Mouse (Mus musculus) midbrain, embryonic 16.5 days (tissue): ENCODE measurements around the gene Ppip5k2. TPM values are rescaled to one million over a fixed set of nuclear protein-coding genes. Genes with fewer than 3 reads are reported as not detected.

Source experiments
- ATAC-seq: fragments of 200-750 bp; cut with Nextera tagmentation; 2 replicates; pipeline ENCODE4 v1.8.0; 2017; ENCODE audit warnings: moderate TSS enrichment
- H3K27ac ChIP-seq: fragments of 300-500 bp; sonication (generic); 2 replicates; pipeline ENCODE4 v1.5.1; 2014; ENCODE audit warnings: mild to moderate bottlenecking, low read length, mixed read lengths
- H3K27me3 ChIP-seq: fragments of 300-500 bp; sonication (generic); 2 replicates; pipeline ENCODE4 v1.6.1; 2014; ENCODE audit warnings: low read depth, low read length, mixed read lengths; ENCODE audit not compliant: control insufficient read depth, insufficient read depth
- H3K36me3 ChIP-seq: fragments of 300-500 bp; sonication (generic); 2 replicates; pipeline ENCODE4 v1.6.1; 2014; ENCODE audit warnings: mild to moderate bottlenecking, low read length, moderate library complexity, mixed read lengths; ENCODE audit not compliant: control insufficient read depth, insufficient read depth
- H3K4me1 ChIP-seq: fragments of 300-500 bp; sonication (generic); 2 replicates; pipeline ENCODE4 v1.6.1; 2014; ENCODE audit warnings: mild to moderate bottlenecking, low read length, mixed read lengths; ENCODE audit not compliant: control insufficient read depth, insufficient read depth
- H3K4me2 ChIP-seq: fragments of 300-500 bp; sonication (generic); 2 replicates; pipeline ENCODE4 v1.6.1; 2014; ENCODE audit warnings: mild to moderate bottlenecking, low read length, mixed read lengths
- H3K4me3 ChIP-seq: fragments of 300-500 bp; sonication (generic); 2 replicates; pipeline ENCODE4 v1.5.1; 2014; ENCODE audit warnings: low read depth, mild to moderate bottlenecking, low read length, moderate library complexity, mixed read lengths
- H3K9ac ChIP-seq: fragments of 300-500 bp; sonication (generic); 2 replicates; pipeline ENCODE4 v1.6.1; 2014; ENCODE audit warnings: low read depth, low read length, mixed read lengths
- H3K9me3 ChIP-seq: fragments of 300-500 bp; sonication (generic); replicated peaks from 2 replicates; pipeline ENCODE4 v1.6.1; 2014; ENCODE audit warnings: mild to moderate bottlenecking, low read length, mixed read lengths; ENCODE audit not compliant: control insufficient read depth, poor library complexity, severe bottlenecking
- WGBS: fragments of 180-500 bp; shearing (Covaris S2); extraction: QIAGEN DNeasy Blood & Tissue Kit; methylation state at CpG from one replicate; pipeline ENCODE4 v1.1.7; 2014; 5-methylcytosine and 5-hydroxymethylcytosine counted together
- polyA plus RNA-seq: library from polyadenylated mRNA; unstranded; fragments of >200 nt; fragmentation: Nextera tagmentation; extraction: Ambion mirVana; gene quantifications from 2 replicates; pipeline ENCODE4 v1.2.1, GENCODE M21; 2015

Ppip5k2 gene
- polyA plus RNA-seq, 1 experiment from 2014 or later, result 62.8 TPM

DNA sequence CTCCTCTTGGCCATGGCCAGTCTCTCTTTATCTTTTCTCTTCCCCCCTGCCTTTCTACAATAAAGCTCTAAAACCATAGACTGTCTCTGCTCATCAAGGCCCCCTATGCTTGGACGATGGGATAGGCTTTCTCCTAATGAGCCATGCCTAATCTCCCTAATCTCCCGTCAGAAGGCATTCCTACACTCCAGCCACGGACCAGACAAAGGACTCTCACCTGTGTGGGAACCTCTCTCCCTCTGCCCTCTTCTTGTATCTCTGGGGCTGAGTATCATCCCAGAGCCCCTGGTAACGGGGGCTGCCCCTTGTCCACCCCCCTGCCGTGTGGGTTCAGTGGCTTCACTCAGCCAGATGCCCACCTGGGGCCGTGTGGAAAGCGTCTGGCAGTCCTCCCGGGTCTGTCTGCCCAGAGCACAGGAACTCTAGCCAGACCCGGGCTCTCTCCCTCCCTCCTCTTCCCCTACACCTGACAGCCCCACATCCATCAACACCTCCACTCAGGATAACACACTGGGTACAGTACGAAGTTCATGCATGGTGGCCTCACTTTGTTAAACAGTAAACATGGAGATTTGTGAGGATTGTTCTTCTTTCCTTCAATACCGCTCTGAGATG is 71.1 kb downstream of the Ppip5k2 start:
- Histone ChIP-seq H3K9ac (no peak overlapping the region), H3K4me3 (no peak overlapping the region), H3K4me1 (no peaks in the 10 kb centered on the region), H3K27ac (no peak overlapping the region), H3K36me3 (no peaks in the 10 kb centered on the region), H3K4me2 (peak overlapping the region; percentile 22; the same call in 1 of the 2 replicates), H3K27me3 (no peaks in the 10 kb centered on the region), H3K9me3 (no peaks in the 10 kb centered on the region)
- 15% methylated on average over 11 of the region's 11 CpGs for WGBS
- ATAC-seq, result peak; percentile 52

DNA sequence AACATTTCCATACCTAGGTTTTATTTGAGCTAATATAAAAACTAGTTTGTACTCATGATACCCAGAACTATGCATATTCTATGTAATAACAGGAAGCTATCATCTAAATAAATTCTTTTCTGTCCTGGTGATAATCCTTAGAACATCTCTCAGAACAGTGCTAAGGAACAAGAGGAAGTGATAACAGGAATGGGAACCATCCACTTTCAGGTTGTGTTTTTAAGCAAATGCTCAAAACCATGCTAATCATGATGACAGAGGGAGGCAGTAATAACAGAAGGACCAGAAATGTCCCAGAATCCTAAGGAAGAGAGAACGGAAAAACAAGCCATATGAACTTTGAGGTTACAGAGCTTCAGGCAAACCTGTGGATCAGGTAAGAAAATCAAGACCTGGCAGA is 72.9 kb downstream of the Ppip5k2 start:
- Histone ChIP-seq H3K4me2 (no peak overlapping the region), H3K9ac (no peak overlapping the region), H3K4me1 (no peaks in the 10 kb centered on the region), H3K27me3 (no peaks in the 10 kb centered on the region), H3K27ac (no peak overlapping the region), H3K36me3 (no peaks in the 10 kb centered on the region), H3K4me3 (no peak overlapping the region), H3K9me3 (no peaks in the 10 kb centered on the region)
- no peak for ATAC-seq
- WGBS, result 96% methylated on average over 1 of the region's 1 CpGs

DNA sequence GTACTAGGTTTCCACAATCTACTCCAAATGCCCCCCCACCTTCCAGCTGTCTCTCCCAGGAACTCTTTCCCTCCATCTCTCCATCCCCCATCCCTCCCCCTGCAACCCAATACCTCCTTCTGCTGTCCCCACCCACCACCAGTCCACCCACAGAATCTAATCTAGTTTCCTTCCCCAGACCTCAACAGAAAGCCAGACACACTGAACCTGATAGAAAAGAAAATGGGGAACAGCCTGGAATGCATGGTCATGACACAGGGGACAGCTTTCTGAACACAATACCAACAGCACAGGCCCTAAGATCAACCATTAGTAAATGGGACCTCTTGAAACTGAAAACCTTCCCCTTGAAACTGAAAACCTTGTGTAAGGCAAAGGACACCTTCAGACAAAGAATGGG is 76.4 kb downstream of the Ppip5k2 start:
- no peak overlapping the region for H3K9ac ChIP-seq
- no peak overlapping the region for H3K4me3 ChIP-seq
- H3K36me3 ChIP-seq, result no peaks in the 10 kb centered on the region
- H3K4me1 ChIP-seq, result no peaks in the 10 kb centered on the region
- no peak for ATAC-seq
- no peak overlapping the region for H3K27ac ChIP-seq
- no peaks in the 10 kb centered on the region for H3K9me3 ChIP-seq
- no peaks in the 10 kb centered on the region for H3K27me3 ChIP-seq
- H3K4me2 ChIP-seq, result no peak overlapping the region

DNA sequence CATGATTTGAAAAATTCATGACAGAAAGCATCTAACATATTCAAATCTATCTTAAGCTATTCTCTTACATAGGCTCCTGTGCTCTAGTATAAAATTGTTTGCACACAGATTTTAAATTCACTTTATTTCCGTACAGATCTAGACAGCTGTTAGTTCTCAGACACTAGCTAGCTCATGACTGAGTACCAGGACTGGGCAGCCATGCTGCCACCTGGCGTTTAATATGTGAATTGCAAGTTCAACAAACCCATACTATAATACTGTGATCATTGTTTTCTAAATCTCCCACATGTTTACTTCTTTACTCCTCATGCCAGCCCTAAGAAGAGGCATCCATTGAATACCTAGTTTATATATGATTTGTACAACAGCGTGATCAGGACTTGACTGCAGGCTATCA is 81.5 kb downstream of the Ppip5k2 start:
- Histone ChIP-seq H3K27ac (no peak overlapping the region), H3K4me1 (no peaks in the 10 kb centered on the region), H3K9me3 (no peaks in the 10 kb centered on the region), H3K27me3 (no peaks in the 10 kb centered on the region), H3K36me3 (no peaks in the 10 kb centered on the region), H3K4me2 (no peak overlapping the region), H3K4me3 (no peak overlapping the region), H3K9ac (no peak overlapping the region)
- WGBS, result 17% methylated on average over 3 of the region's 3 CpGs
- ATAC-seq, result no peak

DNA sequence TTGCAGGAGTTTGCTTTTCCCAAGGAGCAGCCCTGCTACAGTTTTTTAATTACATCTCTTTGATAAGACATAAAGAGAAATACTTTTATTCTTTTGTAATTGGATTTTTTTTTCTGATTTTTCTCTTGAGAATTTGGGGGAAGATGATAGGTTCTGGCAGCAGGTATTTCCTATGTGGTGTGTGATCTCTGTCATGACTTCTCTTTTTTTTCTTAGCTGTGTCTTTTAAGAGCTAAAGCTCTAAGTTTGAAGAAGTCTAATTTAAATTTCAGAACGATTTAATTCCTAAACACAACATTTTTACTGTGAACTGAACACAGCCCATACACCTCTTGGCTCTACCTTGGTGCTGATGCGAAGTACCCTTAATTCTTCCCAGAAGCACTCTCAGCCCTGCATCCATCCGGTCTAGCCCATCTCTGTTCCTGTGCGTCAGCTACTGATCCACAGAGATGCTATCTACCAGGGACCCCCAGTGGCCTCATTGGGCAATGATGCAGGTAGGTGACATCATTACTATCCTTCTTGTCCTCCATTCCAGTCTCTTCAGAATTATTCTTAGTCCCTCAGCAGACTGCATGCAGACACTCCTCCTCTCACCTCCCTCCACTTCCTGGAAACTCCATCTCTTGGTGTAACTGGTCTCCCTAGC is 93.6 kb downstream of the Ppip5k2 start:
- Histone ChIP-seq H3K27ac (no peak overlapping the region), H3K9ac (no peak overlapping the region), H3K4me1 (no peaks in the 10 kb centered on the region), H3K4me2 (no peak overlapping the region), H3K36me3 (no peaks in the 10 kb centered on the region), H3K9me3 (no peaks in the 10 kb centered on the region), H3K4me3 (no peak overlapping the region), H3K27me3 (no peaks in the 10 kb centered on the region)
- WGBS, result 79% methylated on average over 4 of the region's 4 CpGs
- no peak for ATAC-seq

DNA sequence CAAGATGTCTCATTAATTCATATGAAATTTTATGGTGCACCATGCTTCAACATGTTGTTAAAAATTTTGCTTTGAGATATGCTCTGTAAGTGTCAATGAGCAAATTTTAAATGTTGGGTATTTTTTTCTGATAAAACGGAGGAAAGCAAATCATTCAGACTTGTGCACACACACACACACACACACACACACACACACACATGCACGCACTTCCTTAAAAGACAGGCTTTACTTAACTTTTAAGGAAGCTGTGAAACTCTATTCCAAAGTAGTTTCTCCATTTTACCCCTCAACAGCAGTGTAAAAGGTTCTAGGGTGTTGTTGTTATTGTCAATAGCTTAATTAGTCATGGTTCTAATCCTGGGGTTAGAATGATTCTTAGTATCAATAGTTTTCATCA is 94.1 kb downstream of the Ppip5k2 start:
- no peaks in the 10 kb centered on the region for H3K27me3 ChIP-seq
- H3K4me2 ChIP-seq, result no peak overlapping the region
- H3K9ac ChIP-seq, result no peak overlapping the region
- 41% methylated on average over 2 of the region's 2 CpGs for WGBS
- H3K4me3 ChIP-seq, result no peak overlapping the region
- H3K4me1 ChIP-seq, result no peaks in the 10 kb centered on the region
- ATAC-seq, result no peak
- H3K27ac ChIP-seq, result no peak overlapping the region
- no peaks in the 10 kb centered on the region for H3K36me3 ChIP-seq
- H3K9me3 ChIP-seq, result no peaks in the 10 kb centered on the region

DNA sequence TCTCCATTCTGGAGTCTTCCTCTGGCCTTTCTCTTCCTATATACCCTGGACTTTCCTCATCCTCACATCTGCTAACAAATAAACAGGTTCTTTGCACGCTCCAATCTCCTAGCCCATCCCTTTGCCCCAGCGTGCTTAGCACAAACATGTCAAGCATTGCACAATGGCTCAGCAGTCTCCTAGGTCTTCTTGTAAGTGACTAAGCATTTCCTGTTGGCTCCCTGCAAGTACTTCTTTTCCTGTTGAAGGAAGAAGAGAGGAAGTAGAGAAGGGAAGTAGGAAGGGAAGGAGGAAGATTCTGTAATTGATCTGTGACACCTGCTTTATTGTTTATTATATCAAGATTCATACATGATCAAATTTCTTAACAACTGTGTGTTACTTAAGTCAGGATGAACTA is 97.4 kb downstream of the Ppip5k2 start:
- Histone ChIP-seq H3K4me1 (no peaks in the 10 kb centered on the region), H3K36me3 (no peaks in the 10 kb centered on the region), H3K27ac (no peak overlapping the region), H3K9me3 (no peaks in the 10 kb centered on the region), H3K9ac (no peak overlapping the region), H3K4me3 (no peak overlapping the region), H3K4me2 (no peak overlapping the region), H3K27me3 (no peaks in the 10 kb centered on the region)
- ATAC-seq, result no peak
- 82% methylated on average over 2 of the region's 2 CpGs for WGBS

DNA sequence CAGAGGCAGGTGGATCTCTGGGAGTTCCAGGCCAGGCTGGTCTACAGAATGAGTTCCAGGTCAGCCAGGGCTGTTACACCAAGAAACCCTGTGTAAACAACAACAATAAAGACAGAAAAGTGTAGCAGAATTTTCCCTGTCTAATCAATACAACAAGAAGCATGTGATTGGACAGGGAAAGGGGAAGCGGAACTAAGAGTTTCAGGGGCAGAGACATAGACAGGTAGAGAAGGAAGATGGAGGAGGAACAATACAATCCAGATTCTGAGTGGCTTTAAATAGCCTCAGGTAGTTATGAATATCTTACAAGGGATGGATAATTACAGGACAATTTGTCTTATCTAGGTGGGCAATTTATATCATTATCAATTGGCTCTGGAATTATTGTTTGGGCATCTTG is 102.9 kb downstream of the Ppip5k2 start:
- H3K27me3 ChIP-seq, result no peaks in the 10 kb centered on the region
- WGBS, result 97% methylated on average over 1 of the region's 1 CpGs
- no peak overlapping the region for H3K4me3 ChIP-seq
- H3K9me3 ChIP-seq, result no peaks in the 10 kb centered on the region
- peaks cover 4% of the 10 kb centered on the region for H3K4me1 ChIP-seq
- no peak for ATAC-seq
- no peak overlapping the region for H3K9ac ChIP-seq
- no peak overlapping the region for H3K4me2 ChIP-seq
- no peak overlapping the region for H3K27ac ChIP-seq
- H3K36me3 ChIP-seq, result no peaks in the 10 kb centered on the region

DNA sequence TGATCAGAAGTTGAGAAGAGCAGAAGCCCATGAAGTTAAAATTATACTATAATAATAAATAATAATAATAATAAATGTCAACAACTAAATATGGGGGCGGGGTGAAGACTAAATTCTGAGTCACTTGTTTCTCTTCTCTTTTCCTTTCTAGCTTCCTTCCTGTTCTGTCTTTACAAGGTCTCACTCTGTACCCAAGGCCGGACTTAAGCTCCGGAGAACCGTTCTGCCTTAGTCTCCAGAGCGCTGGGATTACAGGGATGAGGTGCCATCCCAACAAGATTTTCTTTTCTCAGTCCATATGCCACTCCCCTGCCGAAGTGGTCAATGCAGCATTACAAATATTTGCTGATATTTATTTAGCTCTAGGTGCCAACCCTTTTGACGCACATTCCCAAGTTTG is 107.9 kb downstream of the Ppip5k2 start:
- Histone ChIP-seq H3K9ac (peak overlapping the region; percentile 99), H3K36me3 (no peaks in the 10 kb centered on the region), H3K9me3 (no peaks in the 10 kb centered on the region), H3K27me3 (no peaks in the 10 kb centered on the region), H3K4me3 (peak overlapping the region; percentile 93), H3K4me2 (peak overlapping the region; percentile 81), H3K4me1 (peaks cover 30% of the 10 kb centered on the region), H3K27ac (peak overlapping the region; percentile 99)
- 17% methylated on average over 7 of the region's 7 CpGs for WGBS
- ATAC-seq, result no peak
